Mouse (Mus musculus): Measurements from ENCODE around the gene Gm20388. TPM values are rescaled to one million over a fixed set of nuclear protein-coding genes. Genes with fewer than 3 reads are reported as not detected.

Gm20388 gene
- polyA plus RNA-seq, 2 experiments, result 8.5 TPM; not detected in 1

- DNase-seq (ENCODE audit: low read depth in 3 of 3, low spot score in 3 of 3) (no peak), ATAC-seq (ENCODE audit: insufficient read depth) (no peak)
- 65% methylated on average over 5 of the region's 5 CpGs for WGBS (ENCODE audit: insufficient replicate concordance)
- Histone ChIP-seq H3K4me2 (ENCODE audit: low read depth) (no peak overlapping the region), H3K27ac (no peak overlapping the region), H3K4me3 (ENCODE audit: insufficient read depth in 1 of 2, low read depth in 2 of 2, low read length in 2 of 2) (no peak overlapping the region), H3K27me3 (ENCODE audit: control insufficient read depth, insufficient read depth, low read length) (no peaks in the 10 kb centered on the region), H3K9ac (replicated peaks) (no peak overlapping the region), H3K9me3 (ENCODE audit: control insufficient read depth, low read length) (no peaks in the 10 kb centered on the region), H3K36me3 (replicated peaks; ENCODE audit: control insufficient read depth, insufficient read depth, low read depth) (no peaks in the 10 kb centered on the region), H3K4me1 (replicated peaks; ENCODE audit: control insufficient read depth in 2 of 2, insufficient read depth in 2 of 2, low read length in 1 of 2) (0 out of 4 replicates have a peak, but pooled peaks cover 0 to 2% of the 10 kb centered on the region in 2 experiments)
- TF ChIP-seq CTCF (IDR thresholded peaks at IDR 0.05; ENCODE audit: low read depth) (no peak), EP300 (IDR thresholded peaks at IDR 0.05; ENCODE audit: low read depth) (no peak)
Observed at GRCm38 (mm10) chr8:120032549-120033208, 122.0 kb downstream of the Gm20388 start.

GRCm38 (mm10) chr8:120034471-120034870 is 123.8 kb downstream of the Gm20388 start:
- no peak overlapping the region for H3K9ac ChIP-seq (replicated peaks)
- H3K27ac ChIP-seq, result no peak overlapping the region
- TF ChIP-seq EP300 (IDR thresholded peaks at IDR 0.05; ENCODE audit: low read depth), result no peak
- TF ChIP-seq CTCF (IDR thresholded peaks at IDR 0.05; ENCODE audit: low read depth), result no peak
- ATAC-seq (ENCODE audit: insufficient read depth) (no peak), DNase-seq (ENCODE audit: low read depth in 3 of 3, low spot score in 3 of 3) (no peak)
- no peaks in the 10 kb centered on the region for H3K27me3 ChIP-seq (ENCODE audit: control insufficient read depth, insufficient read depth, low read length)
- H3K4me2 ChIP-seq (ENCODE audit: low read depth), result no peak overlapping the region
- no peaks in the 10 kb centered on the region for H3K9me3 ChIP-seq (ENCODE audit: control insufficient read depth, low read length)
- WGBS (ENCODE audit: insufficient replicate concordance), result 54% methylated on average over 6 of the region's 6 CpGs
- H3K4me1 ChIP-seq (replicated peaks; ENCODE audit: control insufficient read depth in 2 of 2, insufficient read depth in 2 of 2, low read length in 1 of 2), result 0 out of 4 replicates have a peak, but pooled peaks cover 0 to 2% of the 10 kb centered on the region in 2 experiments
- H3K36me3 ChIP-seq (replicated peaks; ENCODE audit: control insufficient read depth, insufficient read depth, low read depth), result no peaks in the 10 kb centered on the region
- H3K4me3 ChIP-seq (ENCODE audit: insufficient read depth in 1 of 2, low read depth in 2 of 2, low read length in 2 of 2), result no peak overlapping the region

GRCm38 (mm10) chr8:120036111-120036510 is 125.5 kb downstream of the Gm20388 start:
- Histone ChIP-seq H3K4me3 (ENCODE audit: insufficient read depth in 1 of 2, low read depth in 2 of 2, low read length in 2 of 2) (no peak overlapping the region), H3K9me3 (ENCODE audit: control insufficient read depth, low read length) (no peaks in the 10 kb centered on the region), H3K9ac (replicated peaks) (no peak overlapping the region), H3K4me1 (replicated peaks; ENCODE audit: control insufficient read depth in 2 of 2, insufficient read depth in 2 of 2, low read length in 1 of 2) (peaks cover 0 to 5% of the 10 kb centered on the region in 2 experiments; a peak in 1 of 4 replicates), H3K4me2 (ENCODE audit: low read depth) (no peak overlapping the region), H3K27me3 (ENCODE audit: control insufficient read depth, insufficient read depth, low read length) (no peaks in the 10 kb centered on the region), H3K27ac (no peak overlapping the region), H3K36me3 (replicated peaks; ENCODE audit: control insufficient read depth, insufficient read depth, low read depth) (no peaks in the 10 kb centered on the region)
- WGBS (ENCODE audit: insufficient replicate concordance), result 35% methylated on average over 9 of the region's 9 CpGs
- no peak for ATAC-seq (ENCODE audit: insufficient read depth)
- DNase-seq (ENCODE audit: low read depth in 3 of 3, low spot score in 3 of 3), result no peak
- TF ChIP-seq EP300 (IDR thresholded peaks at IDR 0.05; ENCODE audit: low read depth), result no peak
- TF ChIP-seq CTCF (IDR thresholded peaks at IDR 0.05; ENCODE audit: low read depth), result no peak

GRCm38 (mm10) chr8:120036578-120036977 is 125.9 kb downstream of the Gm20388 start:
- no peak overlapping the region for H3K27ac ChIP-seq
- TF ChIP-seq EP300 (IDR thresholded peaks at IDR 0.05; ENCODE audit: low read depth) (no peak), CTCF (IDR thresholded peaks at IDR 0.05; ENCODE audit: low read depth) (no peak)
- DNase-seq (ENCODE audit: low read depth in 3 of 3, low spot score in 3 of 3), result no peak
- no peaks in the 10 kb centered on the region for H3K27me3 ChIP-seq (ENCODE audit: control insufficient read depth, insufficient read depth, low read length)
- peaks cover 0 to 5% of the 10 kb centered on the region in 2 experiments; a peak in 1 of 4 replicates for H3K4me1 ChIP-seq (replicated peaks; ENCODE audit: control insufficient read depth in 2 of 2, insufficient read depth in 2 of 2, low read length in 1 of 2)
- H3K4me3 ChIP-seq (ENCODE audit: insufficient read depth in 1 of 2, low read depth in 2 of 2, low read length in 2 of 2), result no peak overlapping the region
- no peaks in the 10 kb centered on the region for H3K9me3 ChIP-seq (ENCODE audit: control insufficient read depth, low read length)
- H3K36me3 ChIP-seq (replicated peaks; ENCODE audit: control insufficient read depth, insufficient read depth, low read depth), result no peaks in the 10 kb centered on the region
- 63% methylated on average over 4 of the region's 4 CpGs for WGBS (ENCODE audit: insufficient replicate concordance)
- H3K4me2 ChIP-seq (ENCODE audit: low read depth), result no peak overlapping the region
- H3K9ac ChIP-seq (replicated peaks), result no peak overlapping the region
- ATAC-seq (ENCODE audit: insufficient read depth), result no peak

- ATAC-seq (ENCODE audit: insufficient read depth), result no peak
- no peak for DNase-seq (ENCODE audit: low read depth in 3 of 3, low spot score in 3 of 3)
- no peak overlapping the region for H3K4me3 ChIP-seq (ENCODE audit: insufficient read depth in 1 of 2, low read depth in 2 of 2, low read length in 2 of 2)
- no peak overlapping the region for H3K4me2 ChIP-seq (ENCODE audit: low read depth)
- peaks cover 0 to 5% of the 10 kb centered on the region in 2 experiments; a peak in 1 of 4 replicates for H3K4me1 ChIP-seq (replicated peaks; ENCODE audit: control insufficient read depth in 2 of 2, insufficient read depth in 2 of 2, low read length in 1 of 2)
- H3K9ac ChIP-seq (replicated peaks), result no peak overlapping the region
- H3K9me3 ChIP-seq (ENCODE audit: control insufficient read depth, low read length), result no peaks in the 10 kb centered on the region
- TF ChIP-seq CTCF (IDR thresholded peaks at IDR 0.05; ENCODE audit: low read depth) (no peak), EP300 (IDR thresholded peaks at IDR 0.05; ENCODE audit: low read depth) (no peak)
- H3K27me3 ChIP-seq (ENCODE audit: control insufficient read depth, insufficient read depth, low read length), result no peaks in the 10 kb centered on the region
- H3K36me3 ChIP-seq (replicated peaks; ENCODE audit: control insufficient read depth, insufficient read depth, low read depth), result no peaks in the 10 kb centered on the region
- no peak overlapping the region for H3K27ac ChIP-seq
- WGBS (ENCODE audit: insufficient replicate concordance), result 66% methylated on average over 15 of the region's 15 CpGs
Observed at GRCm38 (mm10) chr8:120037199-120037598, 126.6 kb downstream of the Gm20388 start.

Data from liver, embryonic 14.5 days (tissue).